Mouse (Mus musculus) T-helper 2 cell (primary cell): ENCODE results near the gene Rab12.

Experiments used
- in situ Hi-C: fragments of 300-600 bp; cut with MboI, MseI; formaldehyde crosslinking; loops from one replicate; pipeline ENCODE4 v1.15.1; 2025; ENCODE audit warnings: high pct_unique_total_duplicates

Rab12 gene

GRCm38 (mm10) chr17:66502865-66503264 is 16.7 kb downstream of the Rab12 start:
- in situ Hi-C loops = no loop called here

GRCm38 (mm10) chr17:66498598-66498997 is 20.9 kb downstream of the Rab12 start:
- in situ Hi-C loops = no loop called here

- in situ Hi-C loops = no loop called here
Observed at GRCm38 (mm10) chr17:66496589-66496988, 22.9 kb downstream of the Rab12 start.

GRCm38 (mm10) chr17:66490022-66490601 is 29.4 kb downstream of the Rab12 start:
- in situ Hi-C loops = no loop called here

GRCm38 (mm10) chr17:66486576-66486975 is 33.0 kb downstream of the Rab12 start:
- in situ Hi-C loops = loop anchor here (5.0 kb wide), 1 partner anchor 249 kb away; no protein-coding TSS in a partner anchor

- in situ Hi-C loops = loop anchor here (5.0 kb wide), 1 partner anchor 248 kb away; no protein-coding TSS in a partner anchor
Observed at GRCm38 (mm10) chr17:66485742-66486141, 33.8 kb downstream of the Rab12 start.

GRCm38 (mm10) chr17:66484965-66485364 is 34.6 kb downstream of the Rab12 start:
- in situ Hi-C loops = loop anchor here (5.0 kb wide), 1 partner anchor 248 kb away; no protein-coding TSS in a partner anchor

GRCm38 (mm10) chr17:66483651-66484454 is 35.7 kb downstream of the Rab12 start:
- in situ Hi-C loops = no loop called here

GRCm38 (mm10) chr17:66481295-66481694 is 38.2 kb downstream of the Rab12 start:
- in situ Hi-C loops = no loop called here

- in situ Hi-C loops = no loop called here
Observed at GRCm38 (mm10) chr17:66480491-66481278, 38.8 kb downstream of the Rab12 start.

- in situ Hi-C loops = no loop called here
Observed at GRCm38 (mm10) chr17:66479813-66480490, 39.6 kb downstream of the Rab12 start.

GRCm38 (mm10) chr17:66479311-66479710 is 40.2 kb downstream of the Rab12 start:
- in situ Hi-C loops = no loop called here

GRCm38 (mm10) chr17:66473205-66473604 is 46.3 kb downstream of the Rab12 start:
- in situ Hi-C loops = no loop called here

- in situ Hi-C loops = no loop called here
Observed at GRCm38 (mm10) chr17:66471775-66472174, 47.8 kb downstream of the Rab12 start.

- in situ Hi-C loops = no loop called here
Observed at GRCm38 (mm10) chr17:66471252-66471651, 48.3 kb downstream of the Rab12 start.

- in situ Hi-C loops = no loop called here
Observed at GRCm38 (mm10) chr17:66470020-66470419, 49.5 kb downstream of the Rab12 start.

- in situ Hi-C loops = loop anchor here (10.0 kb wide), 1 partner anchor 222 kb away; no protein-coding TSS in a partner anchor
Observed at GRCm38 (mm10) chr17:66457278-66457677, 62.3 kb downstream of the Rab12 start.

- in situ Hi-C loops = loop anchor here (10.0 kb wide), 1 partner anchor 216 kb away; no protein-coding TSS in a partner anchor
Observed at GRCm38 (mm10) chr17:66451143-66451542, 68.4 kb downstream of the Rab12 start.

GRCm38 (mm10) chr17:66450526-66451070 is 68.9 kb downstream of the Rab12 start:
- in situ Hi-C loops = loop anchor here (10.0 kb wide), 1 partner anchor 216 kb away; no protein-coding TSS in a partner anchor

GRCm38 (mm10) chr17:66449460-66450341 is 69.8 kb downstream of the Rab12 start, which contains the start of gene Mtcl1:
TSS of gene Mtcl1 (minus strand) at chr17:66449750.
- in situ Hi-C loops = loop anchor here (10.0 kb wide), 1 partner anchor 215 kb away; no protein-coding TSS in a partner anchor
